Mouse (Mus musculus) mouse trophoblast stem cell (cell line): ENCODE measurements at regions not wholly inside any gene's neighbourhood (a gene's known extent, or its start where the extent isn't known, plus 50 kb on each side); places are given as distances from the start of the nearest gene placed in this dataset.

ENCODE experiments used
- in situ Hi-C, 2 experiments: fragments of 300-500 bp; cut with MseI, MboI; formaldehyde crosslinking; loops; 2 replicates in 1 of 2; 3 replicates in 1 of 2; pipeline ENCODE4 v1.15.1; 2025

DNA sequence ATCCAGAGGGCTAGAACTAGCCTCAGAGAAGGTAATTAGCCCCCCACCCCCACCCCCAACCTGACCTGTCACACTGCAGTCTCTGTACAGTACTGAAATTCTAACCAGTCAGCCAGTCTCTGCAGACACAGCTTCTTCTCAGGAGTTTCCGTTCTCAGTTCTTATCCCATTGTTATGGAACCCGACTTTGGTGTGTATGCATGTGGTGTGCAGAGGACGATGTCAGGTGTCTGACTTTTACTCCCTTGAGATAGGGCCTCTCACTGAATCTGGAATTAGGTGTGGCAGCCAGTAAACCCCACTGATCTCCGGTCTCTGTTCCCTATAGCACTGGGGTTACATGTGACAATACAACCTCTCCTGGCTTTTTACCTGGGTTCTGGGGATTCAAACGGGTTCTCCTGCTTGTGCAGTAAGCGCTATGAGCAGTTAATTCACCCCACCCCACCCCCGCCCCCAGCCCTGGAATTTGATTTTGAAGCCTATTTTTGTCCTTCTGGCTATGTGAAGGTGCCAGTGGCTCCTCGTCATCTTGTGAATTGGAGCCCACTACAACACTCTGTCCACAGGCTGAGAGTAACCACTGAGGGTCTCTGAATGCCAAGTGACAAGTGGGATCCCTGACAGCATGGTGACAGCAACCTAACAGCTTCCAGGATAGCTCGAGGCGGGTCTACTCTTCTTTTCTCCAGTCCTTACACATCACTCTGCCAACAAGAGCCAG lies 429.4 kb downstream of the Fut8 start:
- in situ Hi-C loops: no loop called here

DNA sequence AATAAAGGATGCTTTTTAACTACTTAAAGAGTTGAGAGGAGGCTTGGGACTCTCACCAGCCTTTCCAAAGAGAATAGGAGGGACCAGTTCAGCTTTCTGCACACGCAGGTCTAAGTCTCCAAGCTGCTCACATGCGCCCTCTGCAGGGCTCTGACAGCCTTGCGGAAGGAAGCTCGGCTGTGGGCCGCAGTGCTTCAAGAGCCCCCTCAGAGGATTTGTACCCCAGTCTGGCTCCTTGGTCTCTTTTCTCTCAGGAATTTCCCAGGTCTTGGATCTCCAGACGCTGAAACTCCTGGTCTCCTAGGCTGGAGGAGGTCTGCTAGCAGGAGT lies 429.9 kb downstream of the Fut8 start:
- in situ Hi-C loops: no loop called here

DNA sequence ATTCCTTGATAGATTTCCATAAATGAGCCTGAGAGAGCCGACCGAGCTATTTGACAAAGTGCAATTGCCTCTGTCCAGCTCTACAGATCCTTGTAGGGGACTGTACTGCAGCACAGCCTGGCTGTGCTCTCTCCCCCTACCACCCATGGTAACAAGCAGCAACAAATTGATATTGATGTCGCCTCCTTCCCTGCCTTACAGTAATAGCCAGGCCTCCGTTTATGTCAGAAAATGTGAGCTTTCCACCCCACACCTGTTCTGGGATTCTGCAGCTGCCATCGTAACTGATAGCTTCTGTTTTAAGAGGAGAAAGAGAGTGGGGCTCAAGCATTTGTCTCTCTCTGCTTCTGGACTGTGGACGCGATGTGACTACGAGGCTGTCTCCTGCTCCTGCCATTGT lies 432.6 kb downstream of the Fut8 start:
- in situ Hi-C loops: no loop called here

DNA sequence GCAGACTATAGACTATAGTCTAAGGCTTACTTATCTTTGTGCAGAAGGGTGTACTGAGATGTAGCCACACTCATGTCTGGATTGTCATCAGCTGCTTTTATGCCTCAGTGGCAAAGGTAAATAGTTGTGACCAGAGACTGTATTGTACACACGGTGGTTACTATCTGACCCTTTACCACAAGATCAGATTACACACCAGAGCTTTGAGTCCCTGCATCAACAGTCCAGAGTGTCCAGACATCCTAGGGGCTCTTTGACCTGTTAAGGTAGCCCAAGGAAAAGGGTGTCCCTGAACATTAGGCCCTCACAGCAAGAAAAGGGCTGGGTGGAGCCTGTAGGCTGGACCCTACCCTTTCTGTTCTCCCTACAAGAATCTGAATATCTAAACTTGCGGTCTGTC lies 436.4 kb downstream of the Fut8 start:
- in situ Hi-C loops: no loop called here

DNA sequence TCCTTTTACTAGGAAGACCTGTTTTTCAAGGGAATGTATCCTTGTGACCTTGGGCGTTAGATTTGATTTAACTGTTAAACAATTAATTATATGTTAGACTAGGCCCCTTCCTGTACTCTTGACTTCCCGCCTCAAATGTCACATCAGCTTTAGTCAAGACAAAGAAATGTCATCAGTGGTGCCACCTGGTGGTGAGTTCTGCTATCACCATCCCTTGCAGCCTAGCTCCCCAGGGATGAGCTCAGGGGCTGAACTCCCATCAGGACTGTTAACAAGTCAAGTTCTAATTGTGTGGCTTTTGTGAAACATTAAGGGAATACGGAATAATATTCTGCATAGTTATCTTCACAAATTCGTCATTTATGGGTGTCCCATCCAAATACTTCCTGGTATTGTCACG lies 436.8 kb downstream of the Fut8 start:
- in situ Hi-C loops: no loop called here

DNA sequence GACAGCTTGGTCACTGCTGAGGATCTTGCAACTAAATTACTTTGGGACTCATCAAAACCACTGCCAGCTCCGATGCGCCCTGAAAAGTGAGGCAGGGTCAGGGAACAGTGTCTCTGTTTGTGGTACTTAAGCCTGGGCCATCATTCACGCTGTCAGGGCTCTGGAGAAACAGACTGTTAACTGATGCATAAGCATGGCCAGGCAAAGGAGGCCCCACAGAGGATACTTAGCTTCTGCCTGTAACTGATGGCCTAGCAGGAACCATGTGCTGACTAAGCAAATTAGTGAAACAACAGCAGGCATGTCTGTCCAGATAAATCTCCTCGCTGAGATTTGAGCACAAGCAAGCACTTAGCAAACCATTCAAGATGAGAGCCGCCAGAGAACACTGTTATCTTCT lies 440.1 kb downstream of the Fut8 start:
- in situ Hi-C loops: no loop called here

DNA sequence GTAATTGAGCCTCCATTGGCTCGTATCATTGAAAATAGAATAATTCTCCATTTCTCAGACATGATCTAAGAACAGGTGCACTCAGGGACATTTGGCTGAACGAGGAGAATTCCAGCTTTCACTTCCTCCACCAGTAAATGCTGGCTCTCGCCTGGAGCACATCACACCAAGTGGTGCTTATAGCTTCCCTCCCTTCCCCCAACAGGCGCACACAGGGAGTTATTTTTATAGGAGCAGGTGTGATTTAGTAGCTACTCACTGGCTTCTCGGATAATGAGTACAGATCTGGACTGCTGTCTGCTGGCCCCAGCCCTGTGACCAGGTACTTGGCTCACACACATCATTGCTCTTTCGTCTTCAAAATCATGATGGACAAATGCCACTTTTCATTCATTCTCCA lies 456.2 kb downstream of the Fut8 start:
- in situ Hi-C loops: no loop called here

DNA sequence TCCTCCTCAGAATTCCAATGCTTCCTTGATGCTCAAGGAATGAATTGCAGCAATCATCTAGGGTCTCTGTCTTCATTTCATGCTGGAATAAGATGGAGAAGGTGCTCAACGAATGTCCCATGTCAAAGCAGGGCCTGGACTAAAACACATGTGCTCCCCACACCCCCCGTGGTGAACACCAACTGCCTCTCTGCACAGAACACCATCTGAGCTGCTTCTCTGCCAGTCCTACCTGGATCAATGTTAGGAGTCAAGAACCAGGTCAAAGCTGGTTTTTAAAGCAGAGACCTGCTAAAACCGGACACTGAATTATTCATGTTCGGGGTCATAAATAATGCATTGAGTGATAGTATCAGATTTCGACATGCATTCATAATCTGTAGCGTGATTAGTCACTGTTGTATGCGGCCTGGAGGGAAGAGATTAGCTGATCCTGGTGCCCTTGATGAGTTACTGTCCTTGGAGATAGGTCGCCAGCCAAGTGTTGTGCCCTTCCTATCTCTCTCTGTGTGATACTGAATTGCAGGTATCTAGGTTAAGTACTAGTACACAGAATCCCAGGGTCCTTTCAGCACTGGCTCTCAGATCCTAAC lies 458.2 kb downstream of the Fut8 start:
- in situ Hi-C loops: no loop called here

DNA sequence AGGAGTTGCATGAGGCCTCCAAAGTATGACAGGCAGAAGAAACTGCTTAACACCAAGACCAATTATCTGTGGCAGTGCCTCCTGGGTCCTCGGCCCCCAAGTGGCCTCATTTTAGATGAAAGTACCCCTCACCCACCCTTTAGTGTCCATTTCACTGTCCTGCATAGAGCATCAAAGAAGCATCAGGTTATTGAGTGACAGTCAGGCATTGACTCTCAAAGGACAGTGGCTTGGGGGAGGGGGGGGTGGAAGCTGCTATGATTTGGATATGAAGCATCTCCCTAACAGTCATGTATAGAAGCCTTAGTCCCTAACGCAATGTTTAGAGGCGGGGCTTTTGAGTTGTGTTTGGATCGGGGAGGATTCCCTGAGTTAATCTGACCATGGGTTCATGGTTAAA lies 458.7 kb downstream of the Fut8 start:
- in situ Hi-C loops: no loop called here

DNA sequence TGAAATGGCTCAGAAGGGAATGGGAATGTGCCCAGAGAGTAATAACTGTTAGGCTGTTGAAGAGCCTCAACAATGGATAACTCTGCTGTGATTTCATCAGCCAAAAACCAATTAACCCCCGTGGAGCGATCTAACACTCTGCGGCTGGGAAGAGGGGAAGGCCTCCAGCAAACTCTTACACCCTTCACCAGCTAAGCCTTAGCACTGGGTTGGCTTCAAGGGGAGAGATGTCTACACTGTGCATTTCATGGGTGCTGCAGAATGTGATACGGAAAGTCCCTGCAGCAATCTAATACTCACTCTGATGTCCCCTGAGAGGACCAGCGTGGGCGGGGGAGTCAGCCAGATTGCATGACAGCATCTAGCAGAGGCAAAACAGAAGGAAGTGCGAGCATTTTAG lies 460.2 kb downstream of the Fut8 start:
- in situ Hi-C loops: no loop called here

DNA sequence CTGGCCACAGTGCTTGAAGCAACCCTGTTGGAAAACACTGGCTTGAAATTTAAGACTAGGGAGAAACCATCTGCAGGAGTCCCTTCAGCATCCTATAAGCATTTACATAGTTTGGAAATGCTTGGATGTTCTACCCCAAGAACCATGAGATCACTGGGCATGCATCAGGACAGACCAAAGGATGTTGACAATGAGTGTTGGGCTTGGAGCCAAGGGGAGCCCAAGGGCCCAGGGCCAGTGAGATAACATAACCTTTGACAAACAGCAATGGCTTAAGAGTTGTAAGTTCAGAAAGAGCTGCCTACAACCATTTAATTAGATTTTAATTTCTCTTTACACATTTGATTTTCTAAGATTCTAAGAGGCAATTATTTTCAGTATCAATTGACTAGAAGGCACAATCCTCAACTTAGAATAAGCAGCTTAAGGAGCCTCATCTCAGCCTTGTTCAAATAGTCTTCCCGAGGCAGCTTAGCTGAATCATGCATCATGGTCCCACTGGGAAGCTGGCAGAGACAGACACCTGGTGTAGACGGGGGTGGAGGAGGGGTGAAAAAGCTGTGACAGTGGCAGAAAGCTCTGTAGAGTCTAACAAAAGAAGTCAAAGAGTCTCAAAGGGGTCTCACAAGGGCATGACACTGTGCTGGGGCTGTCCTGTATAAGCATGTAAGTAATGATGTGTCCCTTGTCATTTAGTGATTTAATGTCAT lies 462.1 kb downstream of the Fut8 start:
- in situ Hi-C loops: no loop called here

DNA sequence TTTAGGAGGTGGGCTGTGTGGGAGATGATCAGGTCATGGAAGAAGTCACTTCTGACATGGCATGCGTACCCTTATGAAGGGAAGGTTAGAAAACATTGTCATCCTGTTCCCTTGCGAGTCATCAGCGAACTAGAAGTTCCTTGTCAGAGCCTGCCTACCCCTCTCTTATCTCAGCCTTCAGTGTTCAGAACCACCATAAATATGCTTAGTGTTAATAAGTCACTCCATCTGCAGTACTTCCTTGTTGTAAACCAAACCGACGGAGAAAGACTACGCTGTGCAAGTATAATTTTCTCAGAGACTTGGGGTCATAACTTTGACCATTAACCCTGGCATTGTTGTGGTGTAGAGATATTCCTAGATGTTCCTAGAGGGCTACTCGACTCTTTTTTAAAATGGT lies 477.6 kb downstream of the Fut8 start:
- in situ Hi-C loops: no loop called here

DNA sequence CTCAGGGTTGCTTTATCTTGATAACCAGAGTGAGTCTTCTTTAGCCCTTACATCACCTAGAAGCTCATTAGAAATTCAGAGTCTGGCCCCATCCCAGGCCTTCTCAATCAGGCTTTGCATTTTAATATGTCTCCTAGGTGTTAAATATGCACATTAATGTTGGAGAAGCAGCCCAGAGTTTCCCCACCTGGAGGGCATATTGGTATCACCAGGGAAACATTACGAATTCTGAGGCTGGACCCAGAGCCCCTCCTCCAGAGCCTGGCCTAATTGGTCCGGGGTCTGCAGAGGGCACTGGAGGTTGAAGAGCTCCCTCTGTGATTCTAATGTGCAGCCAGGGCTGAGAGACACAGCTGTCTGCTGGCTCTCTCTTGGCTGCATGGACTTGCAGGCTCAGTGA lies 478.1 kb downstream of the Fut8 start:
- in situ Hi-C loops: no loop called here

DNA sequence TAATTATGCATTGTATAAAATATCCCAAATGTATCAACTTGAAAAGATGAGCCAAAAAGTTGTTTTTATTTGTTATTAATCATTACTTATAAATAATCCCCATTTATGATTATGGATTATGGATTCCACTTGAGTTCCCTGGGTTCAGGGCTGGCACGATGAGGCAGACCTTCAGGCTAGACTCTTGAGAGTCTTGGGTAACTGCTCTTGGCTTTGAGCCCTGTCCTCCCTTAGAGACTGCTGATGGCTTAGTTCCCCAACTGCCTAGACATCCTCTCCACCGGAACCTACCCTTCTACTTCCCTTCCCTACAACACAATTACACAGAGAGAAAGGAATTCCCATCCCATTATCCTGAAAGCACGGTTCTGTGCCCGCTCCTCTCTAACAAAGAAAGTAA lies 466.3 kb upstream of the Gm6657 start:
- in situ Hi-C loops: no loop called here

DNA sequence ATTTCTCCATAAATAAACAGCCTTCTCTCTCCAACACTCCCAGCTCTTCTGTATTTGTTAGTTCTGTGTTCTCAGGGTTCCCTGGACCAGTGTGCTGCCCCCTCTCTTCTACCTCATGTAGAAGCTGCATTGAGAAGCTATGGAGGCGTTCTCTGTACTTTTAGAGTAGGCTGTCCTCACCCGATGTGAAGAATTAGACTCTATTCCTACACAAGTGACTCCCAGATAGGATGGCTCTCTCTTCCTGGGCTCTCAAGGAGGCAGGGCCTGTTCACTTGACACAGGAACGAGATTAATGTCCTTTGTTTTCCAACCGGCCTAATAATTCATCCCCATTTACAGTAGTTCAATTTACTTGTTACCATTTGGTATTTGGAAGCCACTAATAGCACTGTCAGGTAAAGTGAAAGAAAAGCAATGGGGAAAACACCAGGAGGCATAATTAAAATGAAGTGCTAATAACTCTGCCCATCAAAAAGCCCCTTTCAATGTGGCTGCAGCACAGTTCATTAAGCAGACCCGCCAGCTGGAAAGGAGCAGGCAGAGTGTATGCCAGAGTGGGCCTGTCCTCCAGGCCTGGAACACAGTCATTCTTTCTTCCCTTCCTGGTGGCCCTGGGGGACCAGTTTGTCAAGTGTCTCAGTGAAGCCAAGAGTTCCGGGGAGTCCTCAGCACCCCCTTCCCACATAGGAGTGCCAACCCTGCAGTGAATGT lies 454.8 kb upstream of the Gm6657 start:
- in situ Hi-C loops: no loop called here

DNA sequence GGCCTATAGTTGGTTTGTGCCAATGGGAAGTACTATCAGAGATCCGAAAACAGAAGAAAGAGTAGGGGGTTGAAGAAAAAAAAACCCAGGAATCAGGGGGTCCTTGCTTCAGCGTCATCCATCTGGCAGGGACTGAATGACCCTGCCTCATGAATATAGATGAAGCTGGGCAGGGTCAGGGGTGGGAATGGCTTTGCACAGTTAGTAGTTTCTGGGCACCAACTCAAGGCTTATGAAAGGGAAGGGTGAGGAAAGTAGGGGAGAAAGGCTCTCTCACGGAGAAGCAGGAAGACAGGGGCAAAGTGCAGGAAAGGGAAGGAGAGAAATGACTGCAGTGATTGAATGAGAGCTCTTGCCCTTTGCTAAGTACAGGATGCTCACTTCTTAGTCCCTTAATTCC lies 451.3 kb upstream of the Gm6657 start:
- in situ Hi-C loops: no loop called here

DNA sequence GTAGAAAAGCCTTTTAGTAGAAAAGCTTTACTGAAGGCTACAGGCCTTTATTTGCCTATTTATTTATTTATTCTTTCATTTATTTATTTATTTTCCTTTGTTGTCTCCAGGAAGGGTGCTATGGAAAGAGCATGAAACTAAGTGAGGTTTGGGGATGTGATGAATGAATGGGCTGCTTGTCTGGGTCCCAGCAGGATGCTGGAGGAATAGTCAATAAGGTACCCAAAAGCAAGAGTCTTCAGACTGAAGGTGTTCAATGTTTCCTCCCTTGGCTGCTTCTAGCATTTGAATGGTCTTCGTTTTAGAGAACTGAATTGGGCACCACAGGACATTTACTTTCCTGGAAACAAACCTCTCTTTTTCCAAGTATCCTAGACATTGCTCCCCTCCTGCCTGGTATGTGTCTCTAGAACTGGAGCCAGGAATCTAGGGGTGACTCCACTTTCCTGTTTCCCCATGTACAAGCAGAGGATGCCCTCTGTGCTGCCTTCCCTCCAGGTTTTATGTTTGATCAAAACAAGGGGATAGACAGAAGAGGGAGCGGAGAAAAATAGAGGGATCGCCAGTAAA lies 444.5 kb upstream of the Gm6657 start:
- in situ Hi-C loops: no loop called here

DNA sequence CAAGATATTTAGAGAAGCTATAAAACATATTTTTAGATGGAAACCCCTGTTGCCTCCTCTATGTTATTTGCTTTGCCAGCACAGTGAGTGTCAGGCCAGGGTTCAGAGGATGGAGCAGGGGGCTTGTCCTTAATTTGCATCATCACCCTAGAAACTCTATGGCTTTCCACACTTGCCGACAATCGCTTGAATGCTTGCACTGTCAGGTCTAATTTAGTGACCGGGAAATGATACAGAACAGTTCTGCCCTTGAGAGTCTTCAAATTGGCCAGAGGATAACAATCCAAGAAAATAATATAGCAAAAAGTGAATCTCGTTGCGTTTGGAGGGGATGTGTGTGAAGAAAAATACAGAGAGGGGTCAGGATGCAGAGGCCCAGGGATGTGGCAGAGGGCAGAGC lies 441.9 kb upstream of the Gm6657 start:
- in situ Hi-C loops: no loop called here

DNA sequence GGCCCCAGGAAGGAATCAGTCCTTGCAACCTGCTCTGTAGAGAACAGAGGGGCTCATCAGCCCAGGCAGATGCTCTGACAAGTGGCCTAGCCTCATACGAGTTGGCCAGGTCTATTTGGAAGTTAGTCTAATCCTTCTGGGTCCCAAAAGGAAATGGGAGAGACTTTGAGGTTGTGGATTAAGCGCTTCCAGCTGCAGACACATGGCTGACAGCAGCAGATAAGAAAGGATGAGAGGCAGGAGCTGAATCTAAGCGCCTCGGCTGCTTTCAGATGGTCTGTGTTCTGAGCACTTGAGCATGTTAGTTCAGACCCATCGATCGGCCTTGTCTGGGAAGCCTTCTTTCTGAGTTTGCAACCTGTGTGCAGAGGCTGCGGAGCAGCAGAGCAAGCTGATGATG lies 438.0 kb upstream of the Gm6657 start:
- in situ Hi-C loops: no loop called here

DNA sequence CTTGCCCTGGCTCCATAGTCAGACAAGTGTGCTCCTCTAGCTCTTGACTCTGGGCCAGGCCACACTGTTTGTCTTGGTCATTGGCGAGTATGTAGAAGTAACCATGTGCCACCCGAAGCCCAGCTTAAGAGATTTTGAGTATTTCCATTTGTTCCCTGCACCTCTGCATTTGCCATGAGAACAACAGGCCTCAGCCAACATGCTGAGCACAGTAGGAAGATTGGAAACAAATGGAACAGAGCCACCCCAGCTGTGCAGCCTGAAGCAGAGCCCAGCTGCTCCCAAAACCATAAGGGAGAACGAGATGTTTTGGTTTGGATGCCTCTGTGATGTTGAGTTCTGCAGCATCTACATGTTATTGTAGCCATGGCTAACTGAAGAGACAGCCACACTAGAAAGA lies 433.1 kb upstream of the Gm6657 start:
- in situ Hi-C loops: no loop called here

DNA sequence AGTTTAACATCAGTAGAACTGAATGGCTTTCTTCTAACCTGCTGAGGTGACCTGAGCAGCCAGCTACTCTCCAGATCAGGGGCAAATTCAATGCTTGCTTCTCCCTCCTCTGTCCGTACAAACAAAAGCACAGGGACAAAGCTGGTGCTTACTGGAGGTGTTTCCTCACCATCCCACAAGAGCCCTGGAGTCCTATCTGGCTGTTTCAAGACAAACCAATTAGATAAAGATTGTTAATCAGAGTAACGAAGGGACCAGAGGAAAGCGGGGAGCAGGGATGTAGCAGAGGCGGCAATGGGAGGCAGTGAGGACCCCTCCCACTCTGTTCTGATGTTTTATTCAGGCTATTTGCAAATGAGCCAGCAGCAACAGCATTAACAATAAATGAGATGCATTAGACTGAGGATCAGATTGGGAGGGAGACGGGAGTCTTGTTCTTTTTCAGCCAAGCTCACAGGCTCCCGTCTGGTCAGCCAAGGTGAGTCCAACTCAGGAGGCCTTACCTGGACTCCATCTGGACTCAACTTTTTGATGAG lies 418.0 kb upstream of the Gm6657 start:
- in situ Hi-C loops: no loop called here

DNA sequence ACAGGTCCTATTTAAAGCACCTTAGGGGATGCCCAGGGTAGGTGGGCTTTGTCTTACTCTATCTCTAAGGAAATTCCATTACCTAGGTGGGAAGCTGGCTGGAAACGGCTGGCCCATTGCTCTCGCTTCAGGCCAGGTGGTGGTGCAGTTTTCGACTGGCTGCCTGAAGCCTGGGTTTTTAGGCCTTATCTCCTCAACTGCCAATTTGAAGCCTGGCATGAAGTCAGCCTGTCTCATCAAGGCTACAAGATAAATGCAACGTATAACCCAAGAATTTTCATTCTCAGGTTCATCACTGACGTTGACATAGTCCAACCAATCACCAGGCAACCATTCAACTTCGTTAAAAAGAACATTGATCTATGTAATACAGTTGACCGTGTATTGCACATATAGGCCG lies 417.3 kb upstream of the Gm6657 start:
- in situ Hi-C loops: no loop called here
